Mouse (Mus musculus) E14TG2a.4 (cell line): ENCODE results near the gene Bbs4.

ENCODE experiments used
- CTCF ChIP-seq: conservative IDR thresholded peaks from 2 replicates; pipeline ENCODE4 v1.5.1; 2014; ENCODE audit warnings: low read length
- NANOG ChIP-seq: IDR thresholded peaks from 2 replicates; pipeline ENCODE4 v1.6.1; 2014; ENCODE audit warnings: borderline replicate concordance, low read length, mixed read lengths
- POU5F1 ChIP-seq: IDR thresholded peaks from 2 replicates; pipeline ENCODE4 v1.6.1; 2014; ENCODE audit warnings: low read length, borderline replicate concordance

DNA sequence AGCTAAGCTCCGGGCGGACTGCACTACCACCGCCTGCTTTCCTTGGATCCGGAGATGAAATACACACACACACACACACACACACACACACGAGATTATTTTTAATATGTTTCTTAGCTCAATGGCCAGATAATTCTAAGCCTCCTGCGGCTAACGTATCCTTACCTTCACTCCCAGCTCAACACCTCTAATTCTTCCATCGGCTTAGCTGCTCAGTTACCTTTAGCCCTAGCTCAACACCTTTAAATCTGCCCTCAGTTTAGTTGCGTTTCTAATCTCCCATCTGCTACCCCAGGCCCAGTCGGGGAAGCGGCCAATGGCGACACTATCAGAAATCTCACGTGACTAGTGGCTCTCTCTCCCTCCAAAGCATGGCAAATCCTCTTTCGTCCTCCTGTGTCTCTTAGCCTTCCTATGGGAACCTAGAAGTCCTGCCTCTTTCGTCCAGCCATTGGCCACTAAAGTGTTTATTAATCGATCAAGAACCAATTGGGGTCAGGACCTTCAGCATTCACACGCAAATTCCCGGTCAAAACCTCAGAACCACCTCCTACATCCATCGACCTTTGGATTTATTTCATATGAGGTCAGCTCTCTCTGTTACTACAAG is 78.4 kb downstream of the Bbs4 start:
- TF ChIP-seq CTCF (no peak), NANOG (no peak), POU5F1 (no peak)
